Mouse (Mus musculus) testis, adult 2 months (tissue): ENCODE data around the gene Timm8a2.

ENCODE experiments used
- CTCF ChIP-seq: fragments of 200-500 bp; IDR thresholded peaks from 2 replicates; pipeline ENCODE4 v1.5.1; 2012; ENCODE audit warnings: low read depth, mild to moderate bottlenecking, inconsistent platforms, low read length, moderate library complexity; ENCODE audit not compliant: control insufficient read depth, insufficient read depth, insufficient replicate concordance
- POLR2A ChIP-seq: fragments of 200-500 bp; IDR thresholded peaks from 2 replicates; pipeline ENCODE4 v1.6.1; 2012; ENCODE audit warnings: low read depth, mild to moderate bottlenecking, inconsistent platforms, low read length, moderate library complexity; ENCODE audit not compliant: control insufficient read depth

- TF ChIP-seq POLR2A: no peak
- TF ChIP-seq CTCF: no peak
These were observed 41.8 kb upstream of the Timm8a2 start for GRCm38 (mm10) chr14:121992395-121993280.
